ENCODE assay signal across 8 mouse cellular contexts in genomic region chr6:72852180-72852579, GRCm38 (mm10).
"Had no signal": no experiment of that assay in that cellular context is flagged by ENCODE, and none has a peak within 500 bp of the region (broad histone marks: within the 10 kb centered on the region; RNA-seq: fewer than 3 reads in every experiment).

No protein-coding gene starts in this region.

- H3K4me1 ChIP-seq: limb, embryonic 15.5 days; midbrain, embryonic 12.5 days; neural tube, embryonic 13.5 days; stomach, embryonic 15.5 days had no signal

- H3K4me3 ChIP-seq: limb, embryonic 15.5 days; midbrain, embryonic 12.5 days; neural tube, embryonic 13.5 days; stomach, embryonic 15.5 days had no signal

- DNase-seq: layer of hippocampus, postnatal 36 days had no signal

- H3K9me3 ChIP-seq: limb, embryonic 15.5 days; midbrain, embryonic 12.5 days; stomach, embryonic 15.5 days had no signal

- H3K27me3 ChIP-seq: limb, embryonic 15.5 days; midbrain, embryonic 12.5 days; neural tube, embryonic 13.5 days; stomach, embryonic 15.5 days had no signal

- H3K9ac ChIP-seq: limb, embryonic 15.5 days; liver, embryonic 14.5 days; midbrain, embryonic 12.5 days; neural tube, embryonic 13.5 days; stomach, embryonic 15.5 days had no signal

- ATAC-seq: midbrain, embryonic 16.5 days had no signal

- H3K4me2 ChIP-seq: limb, embryonic 15.5 days; midbrain, embryonic 12.5 days; neural tube, embryonic 13.5 days; stomach, embryonic 15.5 days had no signal

- H3K27ac ChIP-seq: kidney, postnatal 0 days; limb, embryonic 15.5 days; liver, embryonic 14.5 days; midbrain, embryonic 12.5 days; neural tube, embryonic 13.5 days; stomach, embryonic 15.5 days had no signal
